8 mouse cellular contexts compared by ENCODE assay signal in the genomic region with DNA sequence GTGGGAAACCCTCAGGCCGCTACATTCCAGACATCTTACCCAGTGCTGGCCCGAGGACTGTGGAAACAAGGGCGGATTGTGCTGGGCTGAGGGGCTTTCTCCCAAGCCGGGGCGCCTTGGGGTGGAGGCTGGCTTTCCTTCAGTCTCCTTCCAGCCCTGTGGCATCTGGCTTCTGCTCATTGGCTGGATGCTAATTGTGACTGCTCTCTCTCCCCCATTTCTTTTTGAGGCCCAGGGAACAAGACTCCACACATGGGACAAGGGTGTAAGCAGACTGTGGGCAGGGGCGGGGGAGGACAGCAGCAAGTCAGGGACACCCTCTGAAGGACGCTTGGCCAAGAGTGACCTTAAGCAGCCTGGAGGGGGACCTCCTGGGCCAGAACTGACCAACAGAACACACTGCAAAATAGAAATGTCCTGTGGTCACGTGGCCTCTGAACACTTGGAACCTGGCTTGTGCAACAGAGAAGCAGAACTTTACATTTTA. TPM values are rescaled to one million over a fixed set of nuclear protein-coding genes. Genes with fewer than 3 reads are reported as not detected.
A peak's percentile ranks its signal among the peaks of the same experiment; 100 is the strongest.
DNase-seq lines count a peak whose midpoint lies in the region; ATAC-seq and TF ChIP-seq lines count a peak whose summit lies in the region.

No protein-coding gene starts in this region.

- WGBS in heart, embryonic 15.5 days = 23% methylated on average over 8 of the region's 8 CpGs
- 31% methylated on average over 8 of the region's 8 CpGs for WGBS in limb, embryonic 11.5 days
- 49% methylated on average over 8 of the region's 8 CpGs for WGBS in olfactory bulb, adult 2 months

- no peaks in the 10 kb centered on the region for H3K9me3 ChIP-seq in heart, embryonic 15.5 days (replicated peaks)
- no peaks in the 10 kb centered on the region for H3K9me3 ChIP-seq in limb, embryonic 11.5 days (ENCODE audit: control insufficient read depth, low read length)

- H3K4me2 ChIP-seq in heart, embryonic 15.5 days = peak overlapping the region; percentile 14; the same call in 1 of the 2 replicates
- H3K4me2 ChIP-seq in limb, embryonic 11.5 days (ENCODE audit: low read depth, severe bottlenecking) = no peak overlapping the region

- no peak for TF ChIP-seq POLR2A in olfactory bulb, adult 2 months (IDR thresholded peaks at IDR 0.05; ENCODE audit: insufficient read depth, low read depth, low read length)

- TF ChIP-seq CTCF in olfactory bulb, adult 2 months (IDR thresholded peaks at IDR 0.05; ENCODE audit: insufficient read depth, low read depth, low read length) = no peak

- DNase-seq in heart, adult 11 months = peak; percentile 94
- no peak for DNase-seq in heart, adult 9 months (ENCODE audit: low spot score in 2 of 2)
- DNase-seq in MN1 (ENCODE audit: low spot score) = peak; percentile 22
- DNase-seq in limb, embryonic 11.5 days (ENCODE audit: low spot score) = peak; percentile 59
- DNase-seq in layer of hippocampus, adult 9-11 months = no peak
- no peak for DNase-seq in cerebellum, adult 8-10 months

- no peaks in the 10 kb centered on the region for H3K27me3 ChIP-seq in heart, embryonic 15.5 days
- H3K27me3 ChIP-seq in limb, embryonic 11.5 days (ENCODE audit: control insufficient read depth, insufficient read depth, low read length) = no peaks in the 10 kb centered on the region

- no peaks in the 10 kb centered on the region for H3K36me3 ChIP-seq in heart, embryonic 15.5 days
- no peaks in the 10 kb centered on the region for H3K36me3 ChIP-seq in limb, embryonic 11.5 days (ENCODE audit: control insufficient read depth, insufficient read depth, low read length)

- no peak overlapping the region for H3K4me3 ChIP-seq in heart, embryonic 15.5 days
- H3K4me3 ChIP-seq in limb, embryonic 11.5 days (ENCODE audit: low read depth, low read length) = no peak overlapping the region
- H3K4me3 ChIP-seq in olfactory bulb, adult 2 months (ENCODE audit: insufficient read depth, low read depth, low read length) = no peak overlapping the region

- ATAC-seq in heart, embryonic 15.5 days (replicated peaks; ENCODE audit: insufficient number of reproducible peaks, insufficient read depth, low FRiP score, low read depth) = 0 out of 2 replicates have a peak, but pooled peaks have one; percentile 40
- peak; percentile 78 for ATAC-seq in limb, embryonic 11.5 days (ENCODE audit: insufficient number of reproducible peaks, low FRiP score, low TSS enrichment, low read depth)

- 0 out of 2 replicates have a peak overlapping the region, but pooled peaks have one; percentile 24 for H3K9ac ChIP-seq in heart, embryonic 15.5 days
- no peak overlapping the region for H3K9ac ChIP-seq in limb, embryonic 11.5 days (ENCODE audit: low read length)

- peak overlapping the region; percentile 89 for H3K27ac ChIP-seq in heart, embryonic 15.5 days
- peak overlapping the region; percentile 75 for H3K27ac ChIP-seq in limb, embryonic 11.5 days (replicated peaks; ENCODE audit: low read depth, low read length)
- H3K27ac ChIP-seq in olfactory bulb, adult 2 months (ENCODE audit: insufficient read depth, low read depth, low read length) = peak overlapping the region; percentile 76; the same call in 1 of the 2 replicates

- peaks cover 50% of the 10 kb centered on the region for H3K4me1 ChIP-seq in heart, embryonic 15.5 days (replicated peaks)
- peaks cover 27% of the 10 kb centered on the region for H3K4me1 ChIP-seq in limb, embryonic 11.5 days (ENCODE audit: control insufficient read depth, insufficient read depth, low read length)
- H3K4me1 ChIP-seq in olfactory bulb, adult 2 months (ENCODE audit: control insufficient read depth, insufficient read depth, low read length) = peaks cover 35% of the 10 kb centered on the region

RNA-seq across cellular contexts. Expression of a gene that starts 3.7 kb away (rescaled TPM):
- 0.93 and 1.4 TPM in 2 replicates for polyA plus RNA-seq in heart, embryonic 15.5 days (2015; fragmentation: Nextera tagmentation; extraction: Ambion mirVana)
- 0.47 and 0.68 TPM in 2 replicates for polyA plus RNA-seq in limb, embryonic 11.5 days (2014; fragmentation: Nextera tagmentation; extraction: Ambion mirVana)
- not detected in 2 replicates for polyA plus RNA-seq in olfactory bulb, adult 2 months (2012; ENCODE audit: insufficient read depth, insufficient read length, low replicate concordance, missing spikeins)

RNA-seq across cellular contexts. Expression of a gene that starts 28.2 kb away (rescaled TPM):
- polyA plus RNA-seq in heart, embryonic 15.5 days (2015; fragmentation: Nextera tagmentation; extraction: Ambion mirVana) = 107 and 109 TPM in 2 replicates
- 17.1 and 17.5 TPM in 2 replicates for polyA plus RNA-seq in limb, embryonic 11.5 days (2014; fragmentation: Nextera tagmentation; extraction: Ambion mirVana)
- polyA plus RNA-seq in olfactory bulb, adult 2 months (2012; ENCODE audit: insufficient read depth, insufficient read length, low replicate concordance, missing spikeins) = 284 TPM in 1 of 2 replicates, not detected in the other

Comparison
In these comparisons a context has a peak if more than half of its experiments do, and no peak if none do; other contexts are left out.
1. DNase-seq: peak in heart, adult 11 months (single experiment), MN1 (single experiment) and limb, embryonic 11.5 days (single experiment); none in heart, adult 9 months (0 of 2), layer of hippocampus, adult 9-11 months (single experiment) and cerebellum, adult 8-10 months (single experiment).
2. Peak in every context shown above with its lines, with median percentiles within 50 percentile points of each other: H3K27ac ChIP-seq.